Mouse (Mus musculus) G1E (cell line): ENCODE results near the gene Pdzd2. TPM values are rescaled to one million over a fixed set of nuclear protein-coding genes. Genes with fewer than 3 reads are reported as not detected.

Experiments used
- ATAC-seq: 2 replicates; pipeline ENCODE4 v1.8.0; 2016; ENCODE audit warnings: mild to moderate bottlenecking; ENCODE audit not compliant: insufficient number of reproducible peaks, poor library complexity, low FRiP score, severe bottlenecking; ENCODE audit errors: extremely low read depth
- DNase-seq: peaks from one replicate; pipeline ENCODE4 v3.0.0; 2012; ENCODE audit warnings: low spot score
- H3K27me3 ChIP-seq: 2 replicates; pipeline ENCODE4 v1.6.1; 2012; ENCODE audit warnings: mild to moderate bottlenecking, low read length, inconsistent platforms; ENCODE audit not compliant: insufficient read depth
- H3K36me3 ChIP-seq: replicated peaks from 2 replicates; pipeline ENCODE3; 2012; ENCODE audit warnings: mild to moderate bottlenecking, inconsistent platforms
- H3K4me1 ChIP-seq: 2 replicates; pipeline ENCODE4 v1.6.1; 2012; ENCODE audit warnings: low read depth, low read length, inconsistent platforms, mixed read lengths; ENCODE audit not compliant: insufficient read depth
- H3K4me3 ChIP-seq: 2 replicates; pipeline ENCODE4 v1.5.1; 2012; ENCODE audit warnings: low read depth, mild to moderate bottlenecking, inconsistent platforms, low read length, moderate library complexity, mixed read lengths
- H3K9me3 ChIP-seq: replicated peaks from 2 replicates; pipeline ENCODE4 v1.6.1; 2012; ENCODE audit warnings: inconsistent platforms
- CTCF ChIP-seq: IDR thresholded peaks from 2 replicates; pipeline ENCODE4 v1.5.1; 2012; ENCODE audit warnings: low read depth, low read length, inconsistent platforms, mixed read lengths
- GATA1 ChIP-seq: IDR thresholded peaks from 2 replicates; pipeline ENCODE4 v1.6.1; 2012; ENCODE audit warnings: borderline replicate concordance, low read length, inconsistent platforms, mixed read lengths
- GATA2 ChIP-seq: IDR thresholded peaks from 2 replicates; pipeline ENCODE4 v1.6.1; 2012; ENCODE audit warnings: low read depth, low read length, inconsistent platforms, borderline replicate concordance
- POLR2AphosphoS5 ChIP-seq: IDR thresholded peaks from 2 replicates; pipeline ENCODE4 v1.6.1; 2012; ENCODE audit warnings: low read depth, low read length, inconsistent platforms; ENCODE audit not compliant: insufficient replicate concordance
- TAL1 ChIP-seq: conservative IDR thresholded peaks from 2 replicates; pipeline ENCODE4 v1.6.1; 2012; ENCODE audit warnings: low read depth, low read length, inconsistent platforms, mixed read lengths
- polyA plus RNA-seq: library from polyadenylated mRNA; stranded (reverse); fragments of >175 nt; gene quantifications from 2 replicates; pipeline ENCODE4 v1.2.3, GENCODE M21; 2012
- total RNA-seq, 2 experiments: library from RNA; stranded (forward) in 1 of 2; stranded (reverse) in 1 of 2; fragments of 200-1000 nt in 1 of 2; fragments of >200 nt in 1 of 2; fragmentation: Nextera tagmentation in 1 of 2; gene quantifications; 2 replicates each; pipeline ENCODE4 v1.2.3; 2014 to 2017

Pdzd2 gene
- total and polyA plus RNA-seq, 3 experiments: 0.18 to 1.8 (median 0.98) TPM

GRCm38 (mm10) chr15:12330892-12331291, 408.8 kb downstream of the Pdzd2 start:
- H3K4me1 ChIP-seq: peaks cover 73% of the 10 kb centered on the region
- ATAC-seq (no peak), DNase-seq (no peak)
- H3K36me3 ChIP-seq: peaks cover 61% of the 10 kb centered on the region
- H3K4me3 ChIP-seq: no peak overlapping the region
- no peaks in the 10 kb centered on the region for H3K9me3 ChIP-seq
- TF ChIP-seq TAL1 (no peak), POLR2AphosphoS5 (no peak)
- H3K27me3 ChIP-seq: no peaks in the 10 kb centered on the region

DNA sequence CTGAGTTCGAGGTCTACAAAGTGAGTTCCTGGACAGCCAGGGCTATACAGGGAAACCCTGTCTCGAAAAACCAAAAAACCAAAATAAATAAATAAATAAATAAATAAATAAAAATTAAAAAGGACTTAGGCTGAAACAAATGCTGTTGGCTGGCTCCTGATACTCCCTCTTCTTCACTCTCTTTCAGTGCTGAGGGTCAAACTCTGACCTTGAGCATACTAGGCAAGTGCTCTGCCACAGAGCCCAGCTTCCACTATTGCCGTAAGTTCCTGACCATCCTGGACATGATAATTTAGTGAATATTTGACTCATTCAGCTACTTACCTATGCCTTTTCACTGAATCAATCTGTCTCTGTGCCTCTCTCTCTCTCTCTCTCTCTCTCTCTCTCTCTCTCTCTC, 409.3 kb downstream of the Pdzd2 start:
- ATAC-seq (no peak), DNase-seq (no peak)
- no peak for TF ChIP-seq POLR2AphosphoS5
- TF ChIP-seq CTCF: no peak
- no peak for TF ChIP-seq TAL1
- TF ChIP-seq GATA2: no peak
- TF ChIP-seq GATA1: no peak
- Histone ChIP-seq H3K9me3 (no peaks in the 10 kb centered on the region), H3K36me3 (peaks cover 66% of the 10 kb centered on the region), H3K4me1 (peaks cover 75% of the 10 kb centered on the region), H3K4me3 (no peak overlapping the region), H3K27me3 (no peaks in the 10 kb centered on the region)

DNA sequence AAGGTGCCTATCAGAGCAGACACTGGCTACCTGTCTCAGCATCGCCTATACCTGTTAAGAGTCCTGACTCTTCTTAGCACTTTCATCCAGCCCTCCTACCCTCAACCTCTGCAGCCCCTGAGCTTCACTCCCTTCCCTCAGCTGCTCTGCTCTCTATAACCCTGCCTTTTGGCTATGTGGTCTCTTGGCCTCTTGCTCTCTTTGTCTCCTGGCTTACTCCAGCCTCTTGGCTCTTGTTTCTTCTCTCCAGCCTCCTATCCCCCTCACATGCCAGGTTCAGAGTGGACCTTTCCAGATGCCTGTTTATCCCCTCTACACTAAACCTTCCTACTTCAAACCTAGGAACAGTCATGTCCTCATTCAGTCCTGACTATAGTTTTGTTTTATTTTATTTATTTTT, 415.4 kb downstream of the Pdzd2 start:
- no peaks in the 10 kb centered on the region for H3K9me3 ChIP-seq
- no peak for TF ChIP-seq CTCF
- TF ChIP-seq GATA1: no peak
- no peak for TF ChIP-seq TAL1
- no peak for TF ChIP-seq GATA2
- no peak for TF ChIP-seq POLR2AphosphoS5
- peak overlapping the region; percentile 49; the same call in 1 of the 2 replicates for H3K4me3 ChIP-seq
- ATAC-seq: no peak
- H3K36me3 ChIP-seq: peaks cover 40% of the 10 kb centered on the region
- H3K27me3 ChIP-seq: no peaks in the 10 kb centered on the region
- peaks cover 46% of the 10 kb centered on the region for H3K4me1 ChIP-seq
- DNase-seq: no peak

GRCm38 (mm10) chr15:12322676-12323402, 416.9 kb downstream of the Pdzd2 start:
- no peak for ATAC-seq
- TF ChIP-seq GATA2 (no peak), CTCF (no peak), POLR2AphosphoS5 (no peak)
- Histone ChIP-seq H3K4me3 (peak overlapping the region; percentile 99), H3K27me3 (no peaks in the 10 kb centered on the region), H3K4me1 (peaks cover 52% of the 10 kb centered on the region), H3K36me3 (peaks cover 28% of the 10 kb centered on the region), H3K9me3 (no peaks in the 10 kb centered on the region)
- no peak for DNase-seq

DNA sequence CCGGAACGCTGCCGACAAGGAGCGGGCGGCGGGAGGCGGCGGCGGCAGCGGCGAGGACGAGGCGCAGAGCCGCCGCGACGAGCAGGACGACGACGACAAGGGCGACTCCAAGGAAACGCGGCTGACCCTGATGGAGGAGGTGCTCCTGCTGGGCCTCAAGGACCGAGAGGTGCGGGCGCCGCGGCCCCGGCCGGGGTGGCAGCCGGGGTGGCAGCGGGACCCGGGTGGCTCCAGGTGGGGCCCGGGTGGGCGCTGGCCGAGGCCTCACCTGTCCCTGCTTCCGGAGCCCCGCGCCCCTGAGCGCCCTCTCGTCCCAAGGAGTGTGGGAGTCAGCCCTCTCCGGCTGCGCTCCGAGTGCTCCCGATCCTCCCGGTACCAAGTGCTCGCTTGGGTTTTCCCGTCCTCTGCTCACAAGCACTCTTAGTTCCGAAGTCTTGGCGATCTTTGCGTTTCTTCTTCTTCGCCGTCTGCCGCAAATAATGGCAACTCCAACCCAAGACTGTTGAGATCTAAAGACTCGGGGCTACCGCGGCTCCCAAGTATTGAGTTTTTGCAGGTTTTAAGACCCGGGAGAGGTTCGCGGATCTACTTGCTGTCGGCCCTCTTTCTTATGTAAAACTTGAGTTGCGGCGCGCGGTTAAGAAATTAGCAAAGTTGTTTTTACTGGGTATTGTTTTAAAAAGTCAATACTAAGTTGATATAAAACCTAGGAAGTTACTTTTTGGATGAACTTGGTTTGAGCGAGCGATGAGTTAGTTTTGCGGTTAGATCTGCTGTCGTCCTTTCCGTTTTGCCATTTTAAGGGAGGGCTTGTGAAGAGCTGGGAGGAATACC, 417.7 kb downstream of the Pdzd2 start, which contains the start of gene 1810049J17Rik:
TSS of gene 1810049J17Rik (minus strand) at position 112 of the 834 bp plus-strand sequence.
- TF ChIP-seq CTCF (no peak), TAL1 (no peak), GATA1 (no peak), GATA2 (no peak), POLR2AphosphoS5 (no peak)
- peaks cover 22% of the 10 kb centered on the region for H3K36me3 ChIP-seq
- H3K9me3 ChIP-seq: no peaks in the 10 kb centered on the region
- peak within 1 kb of the TSS; percentile 99 for H3K4me3 ChIP-seq
- peaks cover 53% of the 10 kb centered on the region for H3K4me1 ChIP-seq
- ATAC-seq (no peak), DNase-seq (peak; percentile 40)
- no peaks in the 10 kb centered on the region for H3K27me3 ChIP-seq

DNA sequence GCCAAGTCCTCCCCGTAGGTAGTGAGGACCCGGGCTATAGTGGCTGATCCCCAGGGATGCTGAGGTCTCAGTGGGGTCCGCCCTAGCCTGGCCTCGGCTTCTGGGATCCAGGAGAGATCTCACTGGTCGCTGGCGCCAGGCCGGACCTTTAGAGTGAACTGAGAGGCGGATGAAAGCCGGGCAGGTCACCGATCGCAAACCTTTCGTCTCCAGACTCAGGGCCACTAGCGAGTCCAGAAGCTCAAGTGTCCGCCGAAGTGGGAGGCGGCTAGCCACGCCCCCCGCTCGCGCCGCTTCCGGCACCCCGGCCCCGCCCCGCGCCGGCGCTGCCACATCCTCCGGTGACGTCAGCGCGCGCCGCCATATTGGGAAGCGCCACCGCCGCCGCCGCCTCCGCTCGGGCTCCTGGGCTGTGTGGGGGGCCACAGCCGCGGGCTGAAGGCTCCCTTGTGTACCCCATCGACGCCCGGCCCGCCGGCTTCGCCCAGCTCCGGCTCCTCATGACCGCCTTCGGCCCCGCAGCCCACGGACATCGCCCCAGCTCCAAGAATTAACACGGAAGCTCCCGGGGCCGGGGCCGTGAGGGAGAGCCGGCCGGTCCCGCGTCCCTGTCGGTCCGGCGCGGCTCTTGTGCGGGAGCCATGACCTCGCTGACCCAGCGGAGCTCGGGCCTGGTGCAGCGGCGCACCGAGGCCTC, 418.5 kb downstream of the Pdzd2 start, which contains the start of gene Golph3:
TSS of gene Golph3 (plus strand) at position 360 of the 697 bp plus-strand sequence.
- Histone ChIP-seq H3K27me3 (no peaks in the 10 kb centered on the region), H3K4me1 (peaks cover 56% of the 10 kb centered on the region), H3K9me3 (no peaks in the 10 kb centered on the region), H3K4me3 (peak within 1 kb of the TSS; percentile 99), H3K36me3 (peaks cover 17% of the 10 kb centered on the region)
- peak; percentile 66 for ATAC-seq
- DNase-seq: peak; percentile 81
- TF ChIP-seq POLR2AphosphoS5 (no peak), GATA2 (no peak), CTCF (no peak)
